Mouse (Mus musculus) neural tube, embryonic 10.5 days (tissue): ENCODE data around the gene Mfap3l.
A peak's percentile ranks its signal among the peaks of the same experiment; 100 is the strongest.
"Not testable (repeated sequence)": the region's sequence is repeated elsewhere in the genome, so short reads cannot be mapped to it uniquely, and the experiment has no call there.

ENCODE experiments used
- DNase-seq: peaks from one replicate; pipeline ENCODE4 v3.0.0-alpha.2; 2017; ENCODE audit warnings: low spot score; ENCODE audit errors: extremely low spot score

Gene Mfap3l

GRCm38 (mm10) chr8:60632250-60632932, at the start of gene Mfap3l:
TSS of gene Mfap3l (plus strand) at chr8:60632827.
- peak; percentile 92 for DNase-seq

GRCm38 (mm10) chr8:60583369-60583768, 49.3 kb upstream of the Mfap3l start:
- DNase-seq, result no peak

- not testable (repeated sequence) for DNase-seq
Measured at GRCm38 (mm10) chr8:60591352-60592105, 41.1 kb upstream of the Mfap3l start.

GRCm38 (mm10) chr8:60594761-60595160, 37.9 kb upstream of the Mfap3l start:
- no peak for DNase-seq

GRCm38 (mm10) chr8:60611580-60612111, 21.0 kb upstream of the Mfap3l start:
- DNase-seq, result no peak

GRCm38 (mm10) chr8:60616928-60617327, 15.7 kb upstream of the Mfap3l start:
- peak; percentile 25 for DNase-seq

GRCm38 (mm10) chr8:60621561-60621960, 11.1 kb upstream of the Mfap3l start:
- DNase-seq, result no peak

- DNase-seq, result no peak
Measured at GRCm38 (mm10) chr8:60622056-60622455, 10.6 kb upstream of the Mfap3l start.

GRCm38 (mm10) chr8:60623438-60623837, 9.2 kb upstream of the Mfap3l start:
- DNase-seq, result no peak

- DNase-seq, result no peak
Measured at GRCm38 (mm10) chr8:60624722-60625121, 7.9 kb upstream of the Mfap3l start.

- no peak for DNase-seq
Measured at GRCm38 (mm10) chr8:60627937-60628336, 4.7 kb upstream of the Mfap3l start.

GRCm38 (mm10) chr8:60629059-60629458, 3.6 kb upstream of the Mfap3l start:
- DNase-seq, result no peak

- peak; percentile 72 for DNase-seq
Measured at GRCm38 (mm10) chr8:60631504-60631934, 1.1 kb upstream of the Mfap3l start.

- DNase-seq, result no peak
Measured at GRCm38 (mm10) chr8:60632933-60633655, 467 bp downstream of the Mfap3l start.

GRCm38 (mm10) chr8:60634921-60635320, 2.3 kb downstream of the Mfap3l start:
- DNase-seq, result no peak

GRCm38 (mm10) chr8:60635846-60636245, 3.2 kb downstream of the Mfap3l start:
- no peak for DNase-seq

- DNase-seq, result no peak
Measured at GRCm38 (mm10) chr8:60640046-60640445, 7.4 kb downstream of the Mfap3l start.

GRCm38 (mm10) chr8:60643416-60644020, 10.9 kb downstream of the Mfap3l start:
- DNase-seq, result no peak

GRCm38 (mm10) chr8:60645164-60645563, 12.5 kb downstream of the Mfap3l start:
- no peak for DNase-seq

- DNase-seq, result no peak
Measured at GRCm38 (mm10) chr8:60645911-60646310, 13.3 kb downstream of the Mfap3l start.

- no peak for DNase-seq
Measured at GRCm38 (mm10) chr8:60647291-60647690, 14.7 kb downstream of the Mfap3l start.
